Mouse (Mus musculus) embryo, embryonic 11.5 days (tissue): ENCODE results near the gene Cnga2.

Experiments
- DNase-seq: peaks from one replicate; pipeline ENCODE4 v3.0.0-alpha.2; 2012; ENCODE audit warnings: low read depth, low spot score

Cnga2 gene

GRCm38 (mm10) chrX:72047918-72048317, 56.3 kb downstream of the Cnga2 start:
- DNase-seq, result no peak
